Mouse (Mus musculus) heart, postnatal 14 days (tissue): ENCODE data around the gene Mad2l2. TPM values are rescaled to one million over a fixed set of nuclear protein-coding genes. Genes with fewer than 3 reads are reported as not detected.
"Not testable (repeated sequence)": the region's sequence is repeated elsewhere in the genome, so short reads cannot be mapped to it uniquely, and the experiment has no call there.

Experiments used
- DNase-seq, 2 experiments: peaks; one replicate each; pipeline ENCODE4 v3.0.0; 2021 to 2022
- intact Hi-C: fragments of 180-260 bp; cut with DNase I; formaldehyde crosslinking; loops from one replicate; pipeline ENCODE4 v1.15.1; 2025
- total RNA-seq, 2 experiments: library from RNA; stranded (reverse); gene quantifications; 2 replicates each; pipeline ENCODE4 v1.2.3; 2021

Gene Mad2l2
- total RNA-seq, 2 experiments from 2014 or later: 11.5 to 12.5 TPM

DNA sequence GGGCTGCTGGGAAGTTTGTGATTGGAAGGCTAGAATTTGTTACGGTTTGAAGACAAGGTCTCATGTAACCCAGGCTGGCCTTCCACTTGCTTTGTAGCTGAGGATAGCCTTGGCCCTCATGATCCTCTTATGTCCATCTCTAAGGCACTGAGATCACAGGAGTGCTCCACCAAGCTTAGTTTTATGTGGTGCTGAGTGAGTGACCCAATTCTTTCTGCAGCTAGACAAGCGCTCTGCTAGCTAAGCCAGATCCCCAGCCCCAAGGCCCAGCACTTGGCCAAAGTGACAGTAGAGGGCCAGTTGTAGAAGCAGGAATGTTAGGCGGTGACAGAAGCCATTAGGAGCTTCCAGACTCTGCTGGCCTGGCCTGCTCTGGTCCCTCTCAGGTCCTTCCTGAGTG, 26.0 kb upstream of the Mad2l2 start:
- no peak for DNase-seq
- intact Hi-C loops: no loop called here

DNA sequence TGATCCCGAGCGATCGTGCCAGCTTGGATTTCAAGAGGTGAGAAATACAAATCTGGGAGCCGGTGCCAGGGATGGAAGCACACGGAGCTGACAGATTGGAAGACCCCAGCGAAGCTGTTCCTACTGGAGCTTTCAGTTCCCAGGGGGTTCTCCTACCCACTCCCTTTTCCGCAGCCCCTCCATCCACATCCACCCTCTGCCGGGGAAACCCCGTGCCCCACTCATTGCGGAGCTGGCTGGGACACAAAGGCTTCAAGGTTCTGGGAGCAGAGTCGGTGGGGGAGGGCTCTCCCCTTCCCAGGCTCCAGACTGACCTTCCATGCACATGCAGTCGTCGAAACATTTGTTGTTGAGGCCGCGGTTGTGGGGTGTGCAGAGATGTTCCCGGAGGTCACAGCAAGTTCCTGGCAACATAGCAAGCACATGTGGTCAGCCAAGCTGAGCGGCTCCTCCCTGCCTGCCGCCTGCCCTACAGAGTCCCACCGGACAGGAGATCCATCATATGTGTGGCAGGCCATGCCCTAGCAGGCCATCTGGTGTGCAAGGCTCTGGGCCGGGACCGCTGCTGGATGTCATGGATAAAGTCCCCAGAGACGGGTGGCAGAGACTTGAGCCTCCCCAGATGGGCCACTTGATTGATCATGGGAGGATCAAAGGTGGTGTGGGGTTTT, 22.4 kb upstream of the Mad2l2 start:
- intact Hi-C loops: no loop called here
- DNase-seq: peak in 1 of 2 experiments; percentile 37

DNA sequence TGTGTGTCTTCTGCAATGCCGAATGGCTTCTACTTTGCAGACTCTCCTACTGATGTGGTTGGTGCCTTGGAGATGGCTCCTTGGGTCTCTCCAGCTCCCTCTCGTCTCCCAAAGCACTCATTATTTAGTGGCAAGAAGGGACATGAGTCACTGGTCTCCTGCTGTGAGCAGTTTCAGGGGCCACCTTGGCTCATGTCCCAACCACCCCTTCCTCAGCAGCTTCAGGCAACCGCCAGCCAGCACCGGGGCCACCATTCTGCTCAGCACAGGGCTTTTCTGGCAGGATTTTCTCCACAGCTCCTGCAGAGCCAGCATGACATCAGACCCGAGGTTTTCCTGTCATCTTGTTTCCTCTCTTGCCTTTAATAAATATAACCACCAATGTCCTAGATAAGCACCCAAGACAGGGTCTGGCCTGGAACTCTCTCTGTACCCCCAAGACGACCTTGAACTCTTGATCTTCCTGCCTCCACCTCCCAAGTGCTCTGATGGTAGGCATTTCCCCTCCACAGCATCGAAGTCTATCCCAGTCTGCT, 21.6 kb upstream of the Mad2l2 start:
- intact Hi-C loops: no loop called here
- DNase-seq: no peak

DNA sequence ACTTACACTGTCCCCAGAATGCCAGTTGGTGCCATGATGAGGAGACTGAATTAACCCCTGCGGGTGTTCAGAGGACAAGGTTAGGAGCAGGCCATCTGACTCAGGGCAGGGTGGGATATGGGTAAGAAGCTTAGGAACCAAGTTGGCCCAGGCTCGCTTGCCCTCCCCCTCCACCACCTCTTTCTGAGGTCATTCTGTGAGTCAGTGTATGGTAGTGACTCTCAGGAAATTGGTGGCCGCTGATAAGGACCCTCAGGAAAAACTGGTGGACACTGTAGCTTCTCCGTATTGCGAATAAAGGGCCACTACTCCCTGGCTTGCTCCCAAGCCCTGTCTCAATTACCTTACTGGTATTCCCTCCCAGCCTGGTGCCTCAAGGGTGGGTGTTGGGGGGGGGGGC, 21.0 kb upstream of the Mad2l2 start:
- no peak for DNase-seq
- intact Hi-C loops: no loop called here

DNA sequence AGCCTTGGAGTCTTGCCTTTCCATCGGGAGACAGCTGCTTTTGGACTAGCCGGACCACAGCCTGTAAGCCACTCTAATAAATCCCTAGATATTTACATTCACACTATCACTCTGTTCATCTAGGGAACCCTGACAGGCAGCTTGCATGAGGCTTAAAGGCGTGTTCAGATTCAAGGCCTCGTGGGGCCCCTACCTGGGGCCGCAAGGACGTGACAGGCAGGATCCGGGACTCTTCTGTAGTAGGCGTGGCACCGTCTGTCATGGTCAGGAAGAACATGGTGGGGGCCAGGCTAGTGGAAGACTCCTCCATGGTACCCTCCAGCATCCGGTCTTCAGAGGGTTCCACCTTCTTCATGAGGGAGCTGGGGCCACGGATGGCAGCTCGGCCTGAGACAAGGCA, 17.7 kb upstream of the Mad2l2 start:
- intact Hi-C loops: no loop called here
- no peak for DNase-seq

DNA sequence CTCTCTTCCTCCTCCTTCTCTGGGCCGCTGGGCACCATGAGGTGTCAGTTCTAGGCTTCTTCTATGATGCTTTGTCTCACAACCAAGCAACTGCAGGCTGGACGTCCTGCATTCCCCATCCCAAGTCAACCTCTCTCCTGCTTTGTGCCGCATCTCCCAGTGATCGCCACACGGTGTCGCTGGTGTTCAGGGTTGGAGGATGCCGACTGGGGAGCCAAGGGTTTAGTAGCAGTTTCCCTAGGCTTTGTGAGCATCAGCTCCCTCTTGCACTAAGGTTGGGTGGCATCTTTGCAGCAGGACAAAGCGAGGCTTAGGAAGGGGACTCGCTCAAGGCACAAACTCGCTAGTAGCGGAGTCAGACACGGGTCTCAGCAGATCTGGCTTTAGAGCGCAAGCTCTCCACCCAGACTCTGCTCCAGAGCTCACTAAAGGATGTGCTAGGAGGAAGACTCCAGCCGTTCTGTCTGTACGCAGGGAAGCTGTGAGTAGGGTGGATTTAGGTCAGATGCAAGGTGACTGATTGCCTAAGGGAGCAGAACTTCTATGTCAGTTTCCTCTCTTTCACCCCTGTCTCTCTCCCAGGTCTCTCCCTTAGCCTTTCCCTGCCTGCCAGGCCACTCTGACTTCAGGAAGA, 15.3 kb upstream of the Mad2l2 start:
- intact Hi-C loops: loop anchor here (1.0 to 2.0 kb wide), 2 partner anchors 38 to 52 kb away; partner anchors contain the start of gene Fbxo6
- DNase-seq: peak; percentile 87 to 92

DNA sequence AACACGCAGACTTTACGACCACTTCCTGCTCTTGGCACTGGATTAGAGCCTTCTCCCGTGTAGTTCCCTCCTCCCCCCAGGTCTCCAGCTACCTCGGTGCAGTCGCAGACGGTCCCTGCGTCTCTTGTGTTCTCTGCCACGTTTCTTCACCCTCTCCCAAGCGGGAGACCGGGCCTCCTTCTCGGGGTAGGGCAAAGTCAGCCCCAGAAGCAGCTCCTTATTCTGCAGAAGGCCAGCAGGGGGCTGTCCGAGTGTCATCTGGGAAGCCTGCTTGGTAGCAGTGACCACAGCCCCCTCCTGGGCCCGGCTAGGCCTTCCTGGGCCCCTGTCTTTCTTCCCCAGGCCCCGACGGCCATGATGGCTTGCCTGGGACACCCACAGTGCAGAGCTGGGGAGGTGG, 14.7 kb upstream of the Mad2l2 start:
- DNase-seq: peak; percentile 34 to 46
- intact Hi-C loops: loop anchor here (2.0 kb wide), 1 partner anchor 37 kb away; the partner anchor contains the start of gene Fbxo6

DNA sequence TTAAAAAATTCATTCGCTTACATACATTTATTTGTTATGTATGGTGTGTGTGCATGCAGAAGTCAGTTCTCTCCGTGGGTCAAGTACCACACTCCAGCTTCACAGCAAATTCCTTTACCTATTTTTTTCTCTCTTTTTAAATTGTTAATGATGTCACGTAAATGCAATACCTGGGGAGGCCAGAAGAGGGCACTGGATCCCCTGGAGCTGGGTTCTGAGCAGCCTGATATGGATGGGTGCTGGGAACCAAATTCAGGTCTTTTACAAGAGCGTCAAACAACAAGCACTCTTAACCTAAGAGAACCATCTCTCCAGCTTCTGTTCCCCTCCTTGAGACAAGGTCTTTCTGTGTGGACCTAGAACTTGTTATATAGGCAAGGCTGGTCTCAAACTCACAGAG, 13.5 kb upstream of the Mad2l2 start:
- intact Hi-C loops: no loop called here

GRCm38 (mm10) chr4:148117392-148117791, 12.8 kb upstream of the Mad2l2 start:
- intact Hi-C loops: no loop called here
- no peak for DNase-seq

More for the DNA sequence above, 13.5 kb upstream of the Mad2l2 start:
- no peak for DNase-seq

DNA sequence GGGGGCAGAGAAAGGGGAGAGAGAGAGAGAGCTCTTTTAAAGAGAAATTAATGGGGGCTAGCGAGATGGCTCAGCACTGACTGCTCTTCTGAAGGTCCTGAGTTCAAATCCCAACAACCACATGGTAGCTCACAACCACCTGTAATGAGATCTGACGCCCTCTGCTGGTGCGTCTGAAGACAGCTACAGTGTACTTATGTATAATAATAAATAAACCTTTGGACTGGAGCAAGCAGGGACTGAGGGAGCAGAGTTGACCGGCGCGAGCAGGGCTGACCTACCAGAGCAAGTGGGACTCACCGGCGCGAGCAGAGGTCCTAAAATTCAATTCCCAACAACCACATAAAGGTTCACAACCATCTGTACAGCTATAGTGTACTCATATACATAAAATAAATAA, 10.6 kb upstream of the Mad2l2 start:
- DNase-seq, intact Hi-C loops: not testable (repeated sequence)

DNA sequence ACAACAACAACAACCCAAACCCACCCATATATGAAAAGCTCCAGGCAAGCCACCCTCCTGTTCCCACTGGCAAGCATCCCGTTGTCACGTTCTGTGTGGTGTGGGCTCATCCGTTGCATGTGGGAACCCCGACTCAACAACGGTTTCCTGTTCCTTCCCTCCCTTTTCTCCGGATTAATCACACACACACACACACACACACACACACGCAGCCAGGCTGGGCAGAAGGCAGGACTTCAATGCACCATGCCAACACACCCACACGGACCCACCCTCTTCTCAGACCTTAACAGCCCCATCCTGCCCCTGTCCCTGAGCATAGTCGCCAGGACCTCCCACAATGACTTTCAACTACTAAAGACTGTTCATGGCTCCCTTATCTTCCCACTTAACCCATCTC, 9.6 kb upstream of the Mad2l2 start:
- no peak for DNase-seq
- intact Hi-C loops: no loop called here

- no peak for DNase-seq
- intact Hi-C loops: no loop called here
Measured at GRCm38 (mm10) chr4:148121362-148121761, 8.8 kb upstream of the Mad2l2 start.

DNA sequence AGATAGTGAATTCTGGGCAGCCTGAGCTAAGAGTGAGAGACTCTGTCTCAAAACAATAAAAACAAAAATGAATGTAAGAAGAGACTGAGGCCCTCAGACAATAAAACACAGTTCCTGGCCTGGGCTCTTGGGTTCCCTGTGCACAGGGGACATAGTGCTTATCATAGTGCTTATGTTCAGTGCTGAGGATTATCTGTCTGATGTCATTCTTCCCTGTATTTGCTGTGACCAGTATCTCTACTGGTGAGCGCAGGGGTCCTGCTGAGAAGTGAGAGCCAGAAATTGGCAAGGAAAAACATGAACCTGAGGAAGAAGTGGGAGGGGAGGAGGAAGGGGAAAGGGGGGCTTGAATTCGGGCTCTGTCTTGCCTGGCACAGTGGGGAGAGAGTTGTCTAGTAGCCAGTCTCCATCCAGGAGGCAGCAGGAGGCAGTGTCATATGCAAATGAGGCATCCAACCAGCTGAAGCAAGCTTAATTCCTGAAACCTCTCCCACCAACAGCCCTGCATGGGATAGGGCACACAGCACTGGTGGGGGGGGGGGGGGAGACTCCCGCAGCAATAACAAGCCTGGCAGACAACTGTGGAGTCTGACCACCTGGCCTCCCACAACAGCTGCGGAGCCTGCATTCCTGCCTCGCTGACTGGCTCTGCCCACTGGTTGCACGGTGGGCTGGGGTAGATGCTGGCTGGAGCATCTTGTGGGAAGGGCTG, 8.0 kb upstream of the Mad2l2 start:
- no peak for DNase-seq
- intact Hi-C loops: no loop called here

GRCm38 (mm10) chr4:148122694-148123066, 7.5 kb upstream of the Mad2l2 start:
- DNase-seq: no peak
- intact Hi-C loops: no loop called here

- no peak for DNase-seq
- intact Hi-C loops: no loop called here
Measured at GRCm38 (mm10) chr4:148128241-148128640, 1.9 kb upstream of the Mad2l2 start.

DNA sequence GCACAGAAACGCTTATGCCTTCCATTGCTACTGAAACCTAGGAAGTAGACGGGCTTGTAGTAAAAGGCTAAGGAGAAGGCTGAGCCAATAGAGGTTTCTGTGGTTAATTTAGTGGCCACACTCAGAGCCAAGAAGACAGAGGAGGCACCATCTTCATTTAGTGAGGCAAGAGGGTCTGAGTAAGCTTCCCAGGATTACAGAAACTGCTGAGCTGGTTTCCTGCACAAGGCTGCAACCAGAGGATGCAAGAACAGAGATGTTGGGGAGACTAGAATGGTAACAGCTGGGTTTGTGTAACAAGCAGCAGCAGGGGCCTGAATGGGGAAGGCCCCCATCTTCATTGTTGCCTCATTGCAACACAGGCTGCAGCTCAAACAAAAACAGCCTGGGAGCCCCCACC, 1.5 kb upstream of the Mad2l2 start:
- intact Hi-C loops: no loop called here
- no peak for DNase-seq

- intact Hi-C loops: no loop called here
- DNase-seq: peak in 1 of 2 experiments; percentile 13
Measured at GRCm38 (mm10) chr4:148130561-148131413, 603 bp downstream of the Mad2l2 start, which contains the start of gene Draxin. Gene Draxin, minus strand, starts transcription at chr4:148130698.

DNA sequence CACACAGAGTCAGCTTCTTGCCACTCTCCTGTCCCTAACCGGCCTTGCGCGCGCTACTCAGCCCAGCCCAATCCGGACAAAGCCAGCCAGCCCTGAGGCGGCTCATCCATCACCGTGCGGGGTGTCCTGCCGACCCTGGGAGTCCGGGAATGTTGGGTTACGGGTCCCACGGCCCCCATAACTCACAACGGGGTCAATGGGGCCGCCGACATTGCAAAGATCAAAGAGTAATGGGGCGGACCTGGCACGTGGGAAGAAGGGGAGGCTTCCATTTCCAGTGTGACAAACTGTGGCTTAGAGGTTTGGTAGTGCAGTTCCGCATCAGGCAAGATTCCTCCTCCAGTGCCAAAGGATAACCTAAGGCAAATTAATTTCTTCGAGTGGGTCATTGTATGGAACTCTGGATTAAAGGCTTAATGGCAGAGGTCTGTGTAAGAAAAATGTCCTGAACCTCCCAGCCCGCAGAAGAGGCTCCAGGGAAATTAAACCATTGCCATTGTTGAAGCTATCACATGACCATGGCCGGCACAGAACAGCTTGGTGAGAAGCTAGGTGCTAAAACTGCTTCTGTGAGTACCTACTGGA, 1.4 kb downstream of the Mad2l2 start:
- intact Hi-C loops: no loop called here
- DNase-seq: no peak

DNA sequence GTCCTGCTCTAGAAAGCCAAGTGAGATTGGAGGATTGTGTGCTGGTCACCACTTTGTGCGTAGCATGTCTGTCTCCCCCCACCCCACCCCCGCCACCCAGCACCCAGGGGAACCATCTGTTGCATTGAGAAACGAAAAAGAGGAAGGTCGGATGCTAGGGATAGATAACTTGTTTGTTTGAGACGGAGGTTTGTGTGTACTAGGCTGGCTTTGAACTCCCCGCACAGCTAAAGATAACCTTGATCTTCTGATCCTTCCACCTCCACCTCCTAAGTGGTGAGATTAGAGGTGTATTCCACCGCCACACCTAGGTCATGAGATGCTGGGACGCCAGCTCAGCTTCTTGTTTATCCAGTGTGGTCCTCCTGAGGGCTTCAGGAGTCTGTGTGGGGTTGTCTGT, 4.8 kb downstream of the Mad2l2 start:
- no peak for DNase-seq
- intact Hi-C loops: no loop called here

GRCm38 (mm10) chr4:148137503-148137902, 7.3 kb downstream of the Mad2l2 start:
- no peak for DNase-seq
- intact Hi-C loops: no loop called here
